In genomic region chr5:24684578-24685365, GRCm38 (mm10) we compare ENCODE assay signal across 8 mouse cellular contexts. TPM values are rescaled to one million over a fixed set of nuclear protein-coding genes. Genes with fewer than 3 reads are reported as not detected.
DNase-seq lines count a peak whose midpoint lies in the region; ATAC-seq and TF ChIP-seq lines count a peak whose summit lies in the region.

No protein-coding gene starts in this region.

- H3K4me1 ChIP-seq in embryonic facial prominence, embryonic 14.5 days (ENCODE audit: control insufficient read depth, insufficient read depth, low read length): no peaks in the 10 kb centered on the region
- H3K4me1 ChIP-seq in heart, embryonic 13.5 days: peaks cover 25% of the 10 kb centered on the region
- peaks cover 5 to 21% of the 10 kb centered on the region in 2 experiments for H3K4me1 ChIP-seq in liver, embryonic 14.5 days (replicated peaks; ENCODE audit: control insufficient read depth in 2 of 2, insufficient read depth in 2 of 2, low read length in 1 of 2)

- no peaks in the 10 kb centered on the region for H3K27me3 ChIP-seq in embryonic facial prominence, embryonic 14.5 days (replicated peaks; ENCODE audit: control insufficient read depth, insufficient read depth, low read length)
- no peaks in the 10 kb centered on the region for H3K27me3 ChIP-seq in heart, embryonic 13.5 days (replicated peaks)
- no peaks in the 10 kb centered on the region for H3K27me3 ChIP-seq in liver, embryonic 14.5 days (ENCODE audit: control insufficient read depth, insufficient read depth, low read length)

- 22% methylated on average over 16 of the region's 16 CpGs for WGBS in embryonic facial prominence, embryonic 14.5 days
- 18% methylated on average over 16 of the region's 16 CpGs for WGBS in heart, embryonic 13.5 days
- 26% methylated on average over 16 of the region's 16 CpGs for WGBS in large intestine, adult 2 months
- 23% methylated on average over 16 of the region's 16 CpGs for WGBS in liver, embryonic 14.5 days (ENCODE audit: insufficient replicate concordance)

- peaks cover 6% of the 10 kb centered on the region for H3K36me3 ChIP-seq in embryonic facial prominence, embryonic 14.5 days (ENCODE audit: control insufficient read depth, insufficient read depth, low read length)
- peaks cover 10% of the 10 kb centered on the region for H3K36me3 ChIP-seq in heart, embryonic 13.5 days
- peaks cover 4% of the 10 kb centered on the region for H3K36me3 ChIP-seq in liver, embryonic 14.5 days (replicated peaks; ENCODE audit: control insufficient read depth, insufficient read depth, low read depth)

- peak overlapping the region; percentile 98 for H3K4me3 ChIP-seq in embryonic facial prominence, embryonic 14.5 days (ENCODE audit: low read depth, low read length)
- H3K4me3 ChIP-seq in heart, embryonic 13.5 days: peak overlapping the region; percentile 52
- H3K4me3 ChIP-seq in liver, embryonic 14.5 days (ENCODE audit: insufficient read depth in 1 of 2, low read depth in 2 of 2, low read length in 2 of 2): peak overlapping the region; percentile 70 to 99

- H3K4me2 ChIP-seq in embryonic facial prominence, embryonic 14.5 days (ENCODE audit: low read depth, low read length): peak overlapping the region; percentile 62
- peak overlapping the region; percentile 78 for H3K4me2 ChIP-seq in heart, embryonic 13.5 days
- H3K4me2 ChIP-seq in liver, embryonic 14.5 days (ENCODE audit: low read depth): peak overlapping the region; percentile 73

- H3K9ac ChIP-seq in embryonic facial prominence, embryonic 14.5 days (ENCODE audit: low read depth, low read length): peak overlapping the region; percentile 62
- H3K9ac ChIP-seq in heart, embryonic 13.5 days: peak overlapping the region; percentile 84
- H3K9ac ChIP-seq in liver, embryonic 14.5 days (replicated peaks): peak overlapping the region; percentile 40

- TF ChIP-seq CTCF in liver, embryonic 14.5 days (IDR thresholded peaks at IDR 0.05; ENCODE audit: low read depth): no peak

- DNase-seq in adrenal gland, adult 8-10 months: peak; percentile 40
- DNase-seq in embryonic facial prominence, embryonic 14.5 days (ENCODE audit: low spot score): peak; percentile 45
- DNase-seq in large intestine, adult 2 months (ENCODE audit: low read depth, low spot score): peak; percentile 25
- no peak for DNase-seq in liver, embryonic 14.5 days (ENCODE audit: low read depth in 3 of 3, low spot score in 3 of 3)
- DNase-seq in neural tube, embryonic 10.5 days (ENCODE audit: extremely low spot score, low spot score): peak; percentile 70
- peak; percentile 73 for DNase-seq in testis, postnatal 14 days (ENCODE audit: low spot score)

- TF ChIP-seq EP300 in liver, embryonic 14.5 days (IDR thresholded peaks at IDR 0.05; ENCODE audit: low read depth): no peak

- H3K9me3 ChIP-seq in embryonic facial prominence, embryonic 14.5 days (ENCODE audit: control insufficient read depth, low read length): no peaks in the 10 kb centered on the region
- H3K9me3 ChIP-seq in heart, embryonic 13.5 days: no peaks in the 10 kb centered on the region
- no peaks in the 10 kb centered on the region for H3K9me3 ChIP-seq in liver, embryonic 14.5 days (ENCODE audit: control insufficient read depth, low read length)

- peak; percentile 10 for ATAC-seq in CD4-positive, CD25-positive, alpha-beta regulatory T cell, adult 4 months
- ATAC-seq in embryonic facial prominence, embryonic 14.5 days (ENCODE audit: low read depth): peak; percentile 13; the same call in 1 of the 2 replicates
- ATAC-seq in heart, embryonic 13.5 days (ENCODE audit: extremely low read depth, insufficient number of reproducible peaks, low FRiP score, low TSS enrichment): 0 out of 2 replicates have a peak, but pooled peaks have one; percentile 2
- peak; percentile 12; the same call in 1 of the 2 replicates for ATAC-seq in liver, embryonic 14.5 days (ENCODE audit: insufficient read depth)

- peak overlapping the region; percentile 91 for H3K27ac ChIP-seq in embryonic facial prominence, embryonic 14.5 days (replicated peaks; ENCODE audit: low read depth, low read length)
- peak overlapping the region; percentile 99 for H3K27ac ChIP-seq in heart, embryonic 13.5 days (replicated peaks)
- peak overlapping the region; percentile 90 for H3K27ac ChIP-seq in liver, embryonic 14.5 days

RNA-seq across cellular contexts. Expression of gene Nub1, which starts 0.6 kb away (rescaled TPM):
- polyA plus RNA-seq in CD4-positive, CD25-positive, alpha-beta regulatory T cell, adult 4 months (2017; shearing (Covaris generic)): 100 to 1,000 TPM in 1 of 2 experiments, 10 to 100 TPM in 1; 83.4 to 107 TPM
- 10 to 100 TPM; 72.3 to 74.6 (median 73.6) TPM for total RNA-seq in adrenal gland, adult 8-10 months (2022)
- polyA plus RNA-seq in embryonic facial prominence, embryonic 14.5 days (2014; fragmentation: Nextera tagmentation; extraction: Ambion mirVana): 34.8 and 38.1 TPM in 2 replicates
- 24.7 and 25.2 TPM in 2 replicates for polyA plus RNA-seq in heart, embryonic 13.5 days (2015; fragmentation: Nextera tagmentation; extraction: Ambion mirVana)
- polyA plus RNA-seq in large intestine, adult 2 months (2012; rRNA removed): 27.5 and 36.4 TPM in 2 replicates
- 6.7 and 10.8 TPM in 2 replicates for polyA plus RNA-seq in liver, embryonic 14.5 days (2012; rRNA removed)
- 10.5 and 11.9 TPM in 2 replicates for polyA plus RNA-seq in liver, embryonic 14.5 days (2014; fragmentation: Nextera tagmentation; extraction: Ambion mirVana)

RNA-seq across cellular contexts. Expression of gene Wdr86, which starts 45.8 kb away (rescaled TPM):
- under 1 TPM; 0.39 to 0.91 TPM for polyA plus RNA-seq in CD4-positive, CD25-positive, alpha-beta regulatory T cell, adult 4 months (2017; shearing (Covaris generic))
- 1 to 10 TPM; 2.5 to 3.5 (median 2.7) TPM for total RNA-seq in adrenal gland, adult 8-10 months (2022)
- polyA plus RNA-seq in embryonic facial prominence, embryonic 14.5 days (2014; fragmentation: Nextera tagmentation; extraction: Ambion mirVana): 21.8 and 31.1 TPM in 2 replicates
- 7.7 and 7.9 TPM in 2 replicates for polyA plus RNA-seq in heart, embryonic 13.5 days (2015; fragmentation: Nextera tagmentation; extraction: Ambion mirVana)
- polyA plus RNA-seq in large intestine, adult 2 months (2012; rRNA removed): 0.62 and 1.3 TPM in 2 replicates
- polyA plus RNA-seq in liver, embryonic 14.5 days (2012; rRNA removed): 1.4 TPM in 2 replicates
- 1.1 and 1.5 TPM in 2 replicates for polyA plus RNA-seq in liver, embryonic 14.5 days (2014; fragmentation: Nextera tagmentation; extraction: Ambion mirVana)

Comparison
In these comparisons a context has a peak if more than half of its experiments do, and no peak if none do; other contexts are left out.
1. DNase-seq: peak in adrenal gland, adult 8-10 months (single experiment), embryonic facial prominence, embryonic 14.5 days (single experiment), large intestine, adult 2 months (single experiment), neural tube, embryonic 10.5 days (single experiment) and testis, postnatal 14 days (single experiment); none in liver, embryonic 14.5 days (0 of 3).
2. Peak in every context shown above with its lines, with median percentiles within 50 percentile points of each other: ATAC-seq, H3K27ac ChIP-seq, H3K4me2 ChIP-seq, H3K4me3 ChIP-seq and H3K9ac ChIP-seq.